Mouse (Mus musculus) megakaryocyte, embryonic 14.5 days (primary cell): ENCODE results near the gene Olfr68. TPM values are rescaled to one million over a fixed set of nuclear protein-coding genes. Genes with fewer than 3 reads are reported as not detected.
"Not testable (repeated sequence)": the region's sequence is repeated elsewhere in the genome, so short reads cannot be mapped to it uniquely, and the experiment has no call there.

Experiments used
- H3K27me3 ChIP-seq: replicated peaks from 2 replicates; pipeline ENCODE3; 2012; ENCODE audit warnings: inconsistent platforms
- H3K36me3 ChIP-seq: replicated peaks from 2 replicates; pipeline ENCODE3; 2012; ENCODE audit warnings: low read length, inconsistent platforms, mixed read lengths
- H3K4me1 ChIP-seq: 2 replicates; pipeline ENCODE4 v1.6.1; 2012; ENCODE audit warnings: inconsistent platforms
- H3K4me3 ChIP-seq: replicated peaks from 2 replicates; pipeline ENCODE3; 2012; ENCODE audit warnings: moderate library complexity, mild to moderate bottlenecking, inconsistent platforms
- H3K9me3 ChIP-seq: 2 replicates; pipeline ENCODE4 v1.6.1; 2012; ENCODE audit warnings: inconsistent platforms
- FLI1 ChIP-seq: IDR thresholded peaks from 2 replicates; pipeline ENCODE4 v1.6.1; 2012; ENCODE audit warnings: low read length, inconsistent platforms, mixed read lengths
- GATA1 ChIP-seq: IDR thresholded peaks from 3 replicates; pipeline ENCODE4 v1.6.1; 2012; ENCODE audit warnings: mixed read lengths, low read length, inconsistent platforms, borderline replicate concordance
- polyA plus RNA-seq: library from polyadenylated mRNA; stranded (reverse); fragments of >175 nt; gene quantifications from 2 replicates; pipeline ENCODE4 v1.2.3, GENCODE M21; 2012; ENCODE audit warnings: low replicate concordance; ENCODE audit not compliant: insufficient read depth

The Olfr68 gene
- polyA plus RNA-seq, 1 experiment = not detected

- H3K9me3 ChIP-seq = no peaks in the 10 kb centered on the region
- H3K36me3 ChIP-seq = no peaks in the 10 kb centered on the region
- H3K27me3 ChIP-seq = no peaks in the 10 kb centered on the region
- no peaks in the 10 kb centered on the region for H3K4me1 ChIP-seq
- H3K4me3 ChIP-seq = no peak within 1 kb of the TSS
- TF ChIP-seq GATA1 = no peak
- TF ChIP-seq FLI1 = no peak
These were observed 8.0 kb downstream of the Olfr68 start, which contains the start of gene Olfr69 for GRCm38 (mm10) chr7:103771494-103771893. TSS of gene Olfr69 (minus strand) at chr7:103771594.

- H3K4me1 ChIP-seq, H3K36me3 ChIP-seq, H3K9me3 ChIP-seq, H3K4me3 ChIP-seq, H3K27me3 ChIP-seq: not testable (repeated sequence)
These were observed 11.8 kb downstream of the Olfr68 start for GRCm38 (mm10) chr7:103767687-103768086.

GRCm38 (mm10) chr7:103762212-103762611 is 17.3 kb downstream of the Olfr68 start:
- H3K9me3 ChIP-seq, H3K4me3 ChIP-seq, H3K27me3 ChIP-seq, H3K4me1 ChIP-seq, H3K36me3 ChIP-seq: not testable (repeated sequence)

GRCm38 (mm10) chr7:103757233-103757632 is 22.3 kb downstream of the Olfr68 start, which contains the start of gene Olfr630:
TSS of gene Olfr630 (minus strand) at chr7:103757333.
- no peak within 1 kb of the TSS for H3K4me3 ChIP-seq
- H3K4me1 ChIP-seq = no peaks in the 10 kb centered on the region
- no peaks in the 10 kb centered on the region for H3K36me3 ChIP-seq

GRCm38 (mm10) chr7:103744843-103745242 is 34.7 kb downstream of the Olfr68 start, which contains the start of gene Olfr629:
TSS of gene Olfr629 (minus strand) at chr7:103744943.
- no peaks in the 10 kb centered on the region for H3K36me3 ChIP-seq
- no peak within 1 kb of the TSS for H3K4me3 ChIP-seq
- H3K4me1 ChIP-seq = no peaks in the 10 kb centered on the region
- H3K9me3 ChIP-seq = no peaks in the 10 kb centered on the region
- no peaks in the 10 kb centered on the region for H3K27me3 ChIP-seq
- TF ChIP-seq GATA1 (no peak), FLI1 (no peak)

More at GRCm38 (mm10) chr7:103757233-103757632, 22.3 kb downstream of the Olfr68 start, which contains the start of gene Olfr630:
- Histone ChIP-seq H3K9me3 (no peaks in the 10 kb centered on the region), H3K27me3 (no peaks in the 10 kb centered on the region)
- TF ChIP-seq FLI1 = no peak
- no peak for TF ChIP-seq GATA1

- no peaks in the 10 kb centered on the region for H3K9me3 ChIP-seq
- no peak within 1 kb of the TSS for H3K4me3 ChIP-seq
- H3K27me3 ChIP-seq = no peaks in the 10 kb centered on the region
- no peak for TF ChIP-seq GATA1
- TF ChIP-seq FLI1 = no peak
- H3K4me1 ChIP-seq = no peaks in the 10 kb centered on the region
- H3K36me3 ChIP-seq = no peaks in the 10 kb centered on the region
These were observed 49.4 kb downstream of the Olfr68 start, which contains the start of gene Olfr628 for GRCm38 (mm10) chr7:103730074-103730473. TSS of gene Olfr628 (plus strand) at chr7:103730374.

Other genes with a start within 250 kb of the Olfr68 start
- gene Olfr612, start 237.0 kb downstream of the Olfr68 start, polyA plus RNA-seq = not detected in 2 replicates
- gene Olfr613, start 231.6 kb downstream of the Olfr68 start, polyA plus RNA-seq = not detected in 2 replicates
- gene Olfr615, start 223.6 kb downstream of the Olfr68 start, polyA plus RNA-seq = not detected in 2 replicates
- gene Olfr616, start 210.6 kb downstream of the Olfr68 start, polyA plus RNA-seq = not detected in 2 replicates
- gene Olfr617, start 206.6 kb downstream of the Olfr68 start, polyA plus RNA-seq = not detected in 2 replicates
- gene Olfr618, start 189.6 kb downstream of the Olfr68 start, polyA plus RNA-seq = not detected in 2 replicates
- not detected in 2 replicates for gene Olfr619, start 179.1 kb downstream of the Olfr68 start, polyA plus RNA-seq
- gene Olfr620, start 167.2 kb downstream of the Olfr68 start, polyA plus RNA-seq = not detected in 2 replicates
- gene Olfr622, start 137.0 kb downstream of the Olfr68 start, polyA plus RNA-seq = not detected in 2 replicates
- gene Olfr623, start 116.0 kb downstream of the Olfr68 start, polyA plus RNA-seq = 0.41 TPM in 1 of 2 replicates, not detected in the other
- not detected in 2 replicates for gene Olfr624, start 108.5 kb downstream of the Olfr68 start, polyA plus RNA-seq
- not detected in 2 replicates for gene Olfr625-ps1, start 97.0 kb downstream of the Olfr68 start, polyA plus RNA-seq
- not detected in 2 replicates for gene Olfr243, start 65.0 kb downstream of the Olfr68 start, polyA plus RNA-seq
- not detected in 2 replicates for gene Olfr628, start 49.3 kb downstream of the Olfr68 start, polyA plus RNA-seq
- gene Olfr629, start 34.8 kb downstream of the Olfr68 start, polyA plus RNA-seq = not detected in 2 replicates
- gene Olfr630, start 22.4 kb downstream of the Olfr68 start, polyA plus RNA-seq = not detected in 2 replicates
- not detected in 2 replicates for gene Olfr69, start 8.1 kb downstream of the Olfr68 start, polyA plus RNA-seq
- not detected in 2 replicates for gene Olfr67, start 12.1 kb upstream of the Olfr68 start, polyA plus RNA-seq
- 492 and 1,761 TPM in 2 replicates for gene Hbb-bt, start 34.3 kb upstream of the Olfr68 start, polyA plus RNA-seq
- gene Hbb-bs, start 48.4 kb upstream of the Olfr68 start, polyA plus RNA-seq = 423 and 663 TPM in 2 replicates
- not detected in 2 replicates for gene Hbb-bh2, start 60.8 kb upstream of the Olfr68 start, polyA plus RNA-seq
- gene Hbb-bh1, start 63.5 kb upstream of the Olfr68 start, polyA plus RNA-seq = not detected in 2 replicates
- gene Hbb-y, start 73.5 kb upstream of the Olfr68 start, polyA plus RNA-seq = 3.6 TPM in 1 of 2 replicates, not detected in the other
- gene Olfr66, start 106.6 kb upstream of the Olfr68 start, polyA plus RNA-seq = not detected in 2 replicates
- not detected in 2 replicates for gene Olfr64, start 114.8 kb upstream of the Olfr68 start, polyA plus RNA-seq
- not detected in 2 replicates for gene Olfr65, start 123.8 kb upstream of the Olfr68 start, polyA plus RNA-seq
- not detected in 2 replicates for gene Olfr631, start 149.1 kb upstream of the Olfr68 start, polyA plus RNA-seq
- gene Olfr632, start 154.6 kb upstream of the Olfr68 start, polyA plus RNA-seq = not detected in 2 replicates
- not detected in 2 replicates for gene Olfr633, start 164.7 kb upstream of the Olfr68 start, polyA plus RNA-seq
- gene Olfr635, start 191.5 kb upstream of the Olfr68 start, polyA plus RNA-seq = not detected in 2 replicates
- not detected in 2 replicates for gene Olfr638, start 219.0 kb upstream of the Olfr68 start, polyA plus RNA-seq
- gene Olfr639, start 237.6 kb upstream of the Olfr68 start, polyA plus RNA-seq = not detected in 2 replicates
- gene Olfr640, start 245.9 kb upstream of the Olfr68 start, polyA plus RNA-seq = not detected in 2 replicates